Mouse (Mus musculus): ENCODE measurements at regions not wholly inside any gene's neighbourhood (a gene's known extent, or its start where the extent isn't known, plus 50 kb on each side); places are given as distances from the start of the nearest gene placed in this dataset.
A peak's percentile ranks its signal among the peaks of the same experiment; 100 is the strongest.

- DNase-seq: no peak
These were observed 284.8 kb upstream of the Tex13c3 start for GRCm38 (mm10) chrX:19765946-19766345.

GRCm38 (mm10) chrX:19751491-19751890 lies 270.4 kb upstream of the Tex13c3 start:
- DNase-seq: peak in 1 of 2 experiments; percentile 2

- DNase-seq: peak; percentile 44 to 47
These were observed 227.9 kb upstream of the Tex13c3 start for GRCm38 (mm10) chrX:19708971-19709370.

- DNase-seq: peak; percentile 7 to 61
These were observed 221.4 kb upstream of the Tex13c3 start for GRCm38 (mm10) chrX:19702548-19702947.

GRCm38 (mm10) chrX:19700284-19700683 lies 219.2 kb upstream of the Tex13c3 start:
- DNase-seq: no peak

GRCm38 (mm10) chrX:19687499-19687898 lies 206.4 kb upstream of the Tex13c3 start:
- DNase-seq: peak in 1 of 2 experiments; percentile 5

Measured in kidney, postnatal 36 days (tissue).